Mouse (Mus musculus) heart, postnatal 0 days (tissue): ENCODE results near the gene Rsbn1l. TPM values are rescaled to one million over a fixed set of nuclear protein-coding genes. Genes with fewer than 3 reads are reported as not detected.
A peak's percentile ranks its signal among the peaks of the same experiment; 100 is the strongest.

Experiments
- ATAC-seq: fragments of 200-750 bp; cut with Nextera tagmentation; 2 replicates; pipeline ENCODE4 v1.8.0; 2017; ENCODE audit warnings: low read depth, moderate number of reproducible peaks, moderate library complexity; ENCODE audit not compliant: insufficient read depth
- DNase-seq: peaks from one replicate; pipeline ENCODE4 v3.0.0-alpha.2; 2016; ENCODE audit warnings: low spot score
- H3K27ac ChIP-seq: fragments of 300-500 bp; sonication (generic); 2 replicates; pipeline ENCODE4 v1.5.1; 2014; ENCODE audit warnings: low read depth, mild to moderate bottlenecking
- H3K27me3 ChIP-seq: fragments of 300-500 bp; sonication (generic); 2 replicates; pipeline ENCODE4 v1.6.1; 2014; ENCODE audit warnings: low read length, mixed read lengths; ENCODE audit not compliant: control insufficient read depth, insufficient read depth
- H3K36me3 ChIP-seq: fragments of 300-500 bp; sonication (generic); replicated peaks from 2 replicates; pipeline ENCODE4 v1.6.1; 2014; ENCODE audit warnings: low read length, mixed read lengths; ENCODE audit not compliant: control insufficient read depth, insufficient read depth
- H3K4me1 ChIP-seq: fragments of 300-500 bp; sonication (generic); 2 replicates; pipeline ENCODE4 v1.6.1; 2014; ENCODE audit warnings: antibody characterized with exemption; ENCODE audit not compliant: control insufficient read depth, insufficient read depth
- H3K4me2 ChIP-seq: fragments of 300-500 bp; sonication (generic); 2 replicates; pipeline ENCODE4 v1.6.1; 2014; ENCODE audit warnings: low read depth, mild to moderate bottlenecking, low read length, moderate library complexity
- H3K4me3 ChIP-seq: fragments of 300-500 bp; sonication (generic); 2 replicates; pipeline ENCODE4 v1.5.1; 2014; ENCODE audit warnings: low read depth, low read length
- H3K9ac ChIP-seq: fragments of 300-500 bp; sonication (generic); replicated peaks from 2 replicates; pipeline ENCODE4 v1.6.1; 2014; ENCODE audit warnings: low read depth, low read length, mixed read lengths
- H3K9me3 ChIP-seq: fragments of 300-500 bp; sonication (generic); replicated peaks from 2 replicates; pipeline ENCODE4 v1.6.1; 2016; ENCODE audit warnings: low read length; ENCODE audit not compliant: control insufficient read depth
- CTCF ChIP-seq: IDR thresholded peaks from 2 replicates; pipeline ENCODE4 v1.5.1; 2016; ENCODE audit warnings: antibody characterized with exemption, control low read depth, low read depth
- EP300 ChIP-seq: IDR thresholded peaks from 2 replicates; pipeline ENCODE4 v1.6.1; 2016; ENCODE audit warnings: antibody characterized with exemption, low read depth
- WGBS: fragments of 180-500 bp; shearing (Covaris S2); extraction: QIAGEN DNeasy Blood & Tissue Kit; methylation state at CpG from one replicate; pipeline ENCODE4 v1.1.7; 2014; 5-methylcytosine and 5-hydroxymethylcytosine counted together
- polyA plus RNA-seq: library from polyadenylated mRNA; unstranded; fragments of >200 nt; fragmentation: Nextera tagmentation; extraction: Ambion mirVana; gene quantifications from 2 replicates; pipeline ENCODE4 v1.2.1, GENCODE M21; 2015
- total RNA-seq: library from RNA; depleted of rRNA; stranded (reverse); fragments of >200 nt; gene quantifications from 2 replicates; pipeline ENCODE4 v1.2.3, GENCODE M21; 2014; ENCODE audit warnings: low replicate concordance

Rsbn1l gene
- total and polyA plus RNA-seq, 2 experiments from 2014 or later: 8.5 to 9.4 TPM

DNA sequence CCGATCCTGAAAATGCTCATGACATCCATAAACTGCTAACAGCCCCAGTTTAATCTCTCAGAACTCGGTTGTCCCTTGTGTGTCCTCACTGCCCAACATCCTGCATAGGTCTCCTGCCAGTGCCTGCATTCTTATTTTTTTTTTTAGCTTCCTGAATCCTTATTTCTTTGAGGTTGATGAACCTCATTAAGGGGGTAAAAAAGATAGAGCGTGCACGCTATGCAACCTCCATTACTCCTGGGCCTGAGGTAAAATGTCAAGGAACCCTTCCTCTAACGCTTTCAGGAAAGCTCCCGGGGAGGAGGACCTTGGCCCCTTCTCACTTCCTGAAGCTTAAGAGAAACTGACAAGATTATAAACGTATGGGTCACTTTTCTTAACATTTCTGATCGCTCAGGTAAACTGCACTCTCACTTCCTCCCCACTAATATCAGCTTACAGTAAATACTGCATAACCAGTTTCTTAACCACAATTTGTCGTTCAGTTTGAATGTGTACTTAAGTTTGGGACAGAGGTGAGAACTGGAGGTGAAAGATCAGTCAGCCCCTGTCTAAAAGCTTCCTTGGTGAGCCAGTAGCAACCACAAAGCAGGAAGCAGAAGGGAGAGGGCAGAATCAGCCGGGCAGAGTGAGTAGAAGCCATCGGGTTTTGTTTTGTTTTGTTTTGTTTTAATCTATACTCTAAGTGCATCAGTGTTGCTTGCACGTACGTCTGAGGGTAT lies 923 bp downstream of the Rsbn1l start:
- Histone ChIP-seq H3K27ac (peak overlapping the region; percentile 48; the same call in 1 of the 2 replicates), H3K36me3 (peaks cover 9% of the 10 kb centered on the region; the same call in 1 of the 2 replicates), H3K4me3 (no peak overlapping the region), H3K4me2 (no peak overlapping the region), H3K4me1 (peaks cover 19% of the 10 kb centered on the region), H3K9ac (no peak overlapping the region), H3K9me3 (no peaks in the 10 kb centered on the region), H3K27me3 (no peaks in the 10 kb centered on the region)
- ATAC-seq: no peak
- DNase-seq: no peak
- no peak for TF ChIP-seq EP300
- no peak for TF ChIP-seq CTCF
- 64% methylated on average over 13 of the region's 13 CpGs for WGBS

DNA sequence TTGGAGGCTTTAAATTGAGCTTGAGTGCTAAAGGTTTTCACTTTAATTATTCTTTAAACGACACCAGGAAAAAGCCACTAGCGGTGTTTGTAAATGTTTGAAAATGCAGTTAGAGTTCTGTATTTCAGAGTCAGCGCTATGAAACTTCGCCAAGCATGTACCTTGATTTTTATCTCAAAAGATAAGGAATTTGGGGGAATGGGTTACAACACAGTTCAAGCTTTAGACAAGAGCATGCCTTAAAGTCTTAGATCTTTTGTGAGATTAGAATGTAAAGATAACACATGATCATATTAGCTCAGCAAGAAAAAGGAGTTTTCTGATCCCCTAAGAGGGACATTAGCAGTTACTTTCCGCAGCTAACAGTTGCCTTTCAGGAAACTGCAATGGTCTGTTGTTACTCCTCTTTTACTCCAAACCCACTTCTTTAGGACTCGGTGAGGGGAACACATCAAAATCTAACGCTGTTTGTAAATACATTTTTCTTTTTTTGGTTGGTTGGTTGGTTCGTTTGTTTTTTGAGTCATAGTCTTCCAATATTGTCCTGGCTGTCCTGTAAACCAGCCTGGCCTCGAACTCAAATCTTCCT lies 3.8 kb downstream of the Rsbn1l start:
- WGBS: 14% methylated on average over 9 of the region's 9 CpGs
- DNase-seq: no peak
- peak overlapping the region; percentile 82 for H3K4me2 ChIP-seq
- H3K4me1 ChIP-seq: peaks cover 25% of the 10 kb centered on the region
- no peaks in the 10 kb centered on the region for H3K9me3 ChIP-seq
- peak overlapping the region; percentile 98 for H3K9ac ChIP-seq
- ATAC-seq: no peak
- H3K27me3 ChIP-seq: no peaks in the 10 kb centered on the region
- no peak for TF ChIP-seq EP300
- TF ChIP-seq CTCF: no peak
- H3K27ac ChIP-seq: peak overlapping the region; percentile 98
- H3K4me3 ChIP-seq: peak overlapping the region; percentile 97
- peaks cover 9% of the 10 kb centered on the region; the same call in 1 of the 2 replicates for H3K36me3 ChIP-seq

DNA sequence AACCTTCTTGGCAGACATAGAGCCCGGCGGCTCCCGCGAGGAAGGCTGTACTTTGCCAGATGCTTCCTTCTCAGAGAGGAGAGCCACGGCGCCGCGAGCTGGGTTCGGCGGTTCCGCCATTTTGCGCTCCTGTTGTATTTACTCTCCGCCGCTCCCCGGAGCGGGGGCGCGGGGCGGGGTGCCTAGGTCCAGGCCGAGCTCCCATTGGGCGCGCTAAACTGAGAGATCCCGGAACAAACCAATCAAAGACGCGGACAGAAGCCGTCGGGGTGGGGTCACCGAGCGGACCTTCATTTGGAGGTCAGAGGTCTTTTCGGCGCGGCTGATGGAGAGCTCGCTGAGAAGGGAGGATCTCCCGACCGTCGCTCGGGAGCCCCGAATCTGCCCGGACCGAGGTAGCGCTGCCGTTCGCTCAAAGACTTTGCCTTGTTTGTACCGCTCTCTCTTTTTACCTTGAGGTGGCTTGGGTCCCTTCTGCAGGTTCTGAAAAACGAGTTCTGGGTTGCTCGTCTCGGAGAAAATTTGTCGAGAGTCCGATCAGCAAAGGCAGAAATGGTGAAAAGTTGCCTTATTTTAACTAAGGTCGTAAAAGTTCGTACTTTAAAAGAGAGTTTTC lies 4.4 kb downstream of the Rsbn1l start:
- under 1% methylated on average over 51 of the region's 51 CpGs for WGBS
- Histone ChIP-seq H3K4me3 (peak overlapping the region; percentile 97), H3K4me1 (peaks cover 25% of the 10 kb centered on the region), H3K27me3 (no peaks in the 10 kb centered on the region), H3K9me3 (no peaks in the 10 kb centered on the region), H3K36me3 (peaks cover 7% of the 10 kb centered on the region; the same call in 1 of the 2 replicates), H3K27ac (peak overlapping the region; percentile 98), H3K9ac (peak overlapping the region; percentile 98), H3K4me2 (peak overlapping the region; percentile 82)
- DNase-seq: peak; percentile 97
- no peak for TF ChIP-seq CTCF
- TF ChIP-seq EP300: no peak
- peak; percentile 99 for ATAC-seq

DNA sequence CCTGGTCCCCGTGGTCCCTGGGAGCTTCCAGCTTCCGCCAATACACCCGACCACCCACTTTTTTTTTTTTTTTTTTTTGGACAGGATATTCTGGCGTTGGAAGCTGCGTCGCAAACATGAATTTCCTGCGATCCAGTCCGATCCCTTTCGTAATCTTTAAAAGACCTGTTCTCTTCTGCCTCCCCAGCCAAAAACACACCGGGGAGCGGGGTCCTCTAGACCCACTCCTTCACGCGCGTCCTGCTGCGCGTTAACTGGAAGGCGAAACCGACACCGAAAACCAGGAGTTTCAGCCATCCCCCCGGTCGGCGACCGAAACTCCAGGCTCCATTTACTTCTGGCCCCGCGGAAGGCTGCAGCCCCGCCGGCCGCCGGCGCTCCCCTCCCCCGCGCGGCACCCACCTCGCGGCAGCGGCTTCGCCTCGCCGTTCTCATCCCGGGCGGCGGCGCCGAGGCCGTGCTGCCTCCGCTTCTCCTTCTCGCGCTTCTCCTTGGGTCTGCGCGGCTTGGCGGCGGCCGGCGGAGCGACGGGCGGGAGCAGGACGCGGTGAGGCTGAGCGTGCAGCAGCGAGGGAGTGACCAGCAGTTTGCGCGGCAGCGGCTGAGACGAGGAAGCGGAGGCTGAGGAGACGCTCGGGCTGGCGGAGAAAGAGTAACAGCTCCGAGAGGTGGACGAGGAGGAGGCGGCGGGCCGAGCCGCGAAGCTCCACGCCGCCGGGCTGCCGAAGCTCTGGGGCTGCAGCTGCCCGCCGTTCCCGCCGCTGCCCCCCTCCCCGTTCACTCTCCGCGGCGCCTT lies 5.1 kb downstream of the Rsbn1l start:
- DNase-seq (no peak), ATAC-seq (peak; percentile 57)
- Histone ChIP-seq H3K27ac (peak overlapping the region; percentile 98), H3K27me3 (no peaks in the 10 kb centered on the region), H3K4me3 (peak overlapping the region; percentile 97), H3K36me3 (no peaks in the 10 kb centered on the region; the same call in 1 of the 2 replicates), H3K9ac (peak overlapping the region; percentile 98), H3K9me3 (no peaks in the 10 kb centered on the region), H3K4me2 (peak overlapping the region; percentile 82), H3K4me1 (peaks cover 25% of the 10 kb centered on the region)
- WGBS: 0% methylated on average over 66 of the region's 88 CpGs
- TF ChIP-seq CTCF: no peak
- no peak for TF ChIP-seq EP300

DNA sequence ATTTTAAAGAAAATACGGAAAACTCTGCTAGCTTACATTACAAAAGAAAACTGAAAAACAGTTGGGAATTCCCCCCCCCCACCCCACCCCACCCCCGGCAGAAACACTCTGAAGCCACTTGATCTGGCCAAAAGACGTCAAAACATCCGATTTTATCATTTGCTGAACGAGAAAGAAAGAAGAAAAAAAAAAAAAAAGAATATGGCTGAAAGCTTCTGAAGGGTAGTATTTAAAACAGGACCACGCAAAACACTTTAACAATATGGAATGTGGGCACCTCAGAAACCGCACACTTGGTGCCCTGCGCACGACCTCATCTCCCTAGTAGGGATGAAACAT lies 5.7 kb downstream of the Rsbn1l start:
- under 1% methylated on average over 9 of the region's 9 CpGs for WGBS
- Histone ChIP-seq H3K4me2 (peak overlapping the region; percentile 82), H3K27ac (peak overlapping the region; percentile 98), H3K9me3 (no peaks in the 10 kb centered on the region), H3K9ac (peak overlapping the region; percentile 98), H3K36me3 (no peaks in the 10 kb centered on the region), H3K4me3 (peak overlapping the region; percentile 97), H3K4me1 (peaks cover 29% of the 10 kb centered on the region), H3K27me3 (no peaks in the 10 kb centered on the region)
- no peak for ATAC-seq
- no peak for DNase-seq
- TF ChIP-seq EP300: no peak
- TF ChIP-seq CTCF: no peak
